Mouse (Mus musculus) hindbrain, embryonic 16.5 days (tissue): ENCODE measurements around the gene Itpa. TPM values are rescaled to one million over a fixed set of nuclear protein-coding genes. Genes with fewer than 3 reads are reported as not detected.
"Not testable (repeated sequence)": the region's sequence is repeated elsewhere in the genome, so short reads cannot be mapped to it uniquely, and the experiment has no call there.

Experiments used
- ATAC-seq: fragments of 200-750 bp; cut with Nextera tagmentation; 2 replicates; pipeline ENCODE4 v1.8.0; 2017; ENCODE audit warnings: moderate TSS enrichment, moderate library complexity
- H3K27ac ChIP-seq: fragments of 300-500 bp; sonication (generic); 2 replicates; pipeline ENCODE4 v1.5.1; 2014; ENCODE audit warnings: low read depth, mild to moderate bottlenecking, control low read depth, low read length, moderate library complexity
- H3K27me3 ChIP-seq: fragments of 300-500 bp; sonication (generic); replicated peaks from 2 replicates; pipeline ENCODE4 v1.6.1; 2014; ENCODE audit warnings: low read length; ENCODE audit not compliant: control insufficient read depth, insufficient read depth
- H3K36me3 ChIP-seq: fragments of 300-500 bp; sonication (generic); 2 replicates; pipeline ENCODE4 v1.6.1; 2014; ENCODE audit warnings: mild to moderate bottlenecking, low read length, moderate library complexity, mixed read lengths; ENCODE audit not compliant: control insufficient read depth, insufficient read depth
- H3K4me1 ChIP-seq: fragments of 300-500 bp; sonication (generic); 2 replicates; pipeline ENCODE4 v1.6.1; 2014; ENCODE audit warnings: low read depth, low read length; ENCODE audit not compliant: control insufficient read depth, insufficient read depth
- H3K4me2 ChIP-seq: fragments of 300-500 bp; sonication (generic); 2 replicates; pipeline ENCODE4 v1.6.1; 2014; ENCODE audit warnings: mild to moderate bottlenecking, low read length, control low read depth, moderate library complexity
- H3K4me3 ChIP-seq: fragments of 300-500 bp; sonication (generic); 2 replicates; pipeline ENCODE4 v1.5.1; 2014; ENCODE audit warnings: mild to moderate bottlenecking, low read length, control low read depth, moderate library complexity
- H3K9ac ChIP-seq: fragments of 300-500 bp; sonication (generic); 2 replicates; pipeline ENCODE4 v1.6.1; 2014; ENCODE audit warnings: low read depth, mild to moderate bottlenecking, control low read depth, low read length, moderate library complexity
- H3K9me3 ChIP-seq: fragments of 300-500 bp; sonication (generic); 2 replicates; pipeline ENCODE4 v1.6.1; 2014; ENCODE audit warnings: mild to moderate bottlenecking, low read length, moderate library complexity; ENCODE audit not compliant: control insufficient read depth
- WGBS: fragments of 180-500 bp; shearing (Covaris S2); extraction: QIAGEN DNeasy Blood & Tissue Kit; methylation state at CpG from one replicate; pipeline ENCODE4 v1.1.7; 2014; 5-methylcytosine and 5-hydroxymethylcytosine counted together
- polyA plus RNA-seq: library from polyadenylated mRNA; unstranded; fragments of >200 nt; fragmentation: Nextera tagmentation; extraction: Ambion mirVana; gene quantifications from 2 replicates; pipeline ENCODE4 v1.2.1, GENCODE M21; 2015

Gene Itpa
- polyA plus RNA-seq, 1 experiment from 2014 or later: 128 TPM

GRCm38 (mm10) chr2:130649028-130649427 lies 18.4 kb upstream of the Itpa start:
- H3K4me1 ChIP-seq, H3K27ac ChIP-seq, ATAC-seq, H3K9me3 ChIP-seq, H3K27me3 ChIP-seq, H3K4me2 ChIP-seq, H3K4me3 ChIP-seq, H3K36me3 ChIP-seq, H3K9ac ChIP-seq: not testable (repeated sequence)
- 83% methylated on average over 6 of the region's 6 CpGs for WGBS

- Histone ChIP-seq H3K4me1 (no peaks in the 10 kb centered on the region), H3K4me2 (no peak overlapping the region), H3K27me3 (no peaks in the 10 kb centered on the region), H3K9me3 (no peaks in the 10 kb centered on the region), H3K27ac (no peak overlapping the region), H3K36me3 (peaks cover 29% of the 10 kb centered on the region), H3K9ac (no peak overlapping the region), H3K4me3 (no peak overlapping the region)
- WGBS: 94% methylated on average over 2 of the region's 2 CpGs
- ATAC-seq: no peak
These were observed 14.1 kb upstream of the Itpa start for GRCm38 (mm10) chr2:130653303-130653702.

- Histone ChIP-seq H3K9me3 (no peaks in the 10 kb centered on the region), H3K4me1 (no peaks in the 10 kb centered on the region), H3K36me3 (peaks cover 33% of the 10 kb centered on the region), H3K4me2 (no peak overlapping the region), H3K9ac (no peak overlapping the region), H3K4me3 (no peak overlapping the region), H3K27ac (no peak overlapping the region), H3K27me3 (no peaks in the 10 kb centered on the region)
- WGBS: 96% methylated on average over 1 of the region's 1 CpGs
- ATAC-seq: no peak
These were observed 13.7 kb upstream of the Itpa start for GRCm38 (mm10) chr2:130653760-130654159.

- WGBS: 95% methylated on average over 6 of the region's 6 CpGs
- ATAC-seq: no peak
- H3K36me3 ChIP-seq: peaks cover 41% of the 10 kb centered on the region
These were observed 11.6 kb upstream of the Itpa start for GRCm38 (mm10) chr2:130655660-130656339.

GRCm38 (mm10) chr2:130656536-130656935 lies 10.9 kb upstream of the Itpa start:
- Histone ChIP-seq H3K36me3 (peaks cover 46% of the 10 kb centered on the region), H3K27me3 (no peaks in the 10 kb centered on the region), H3K4me2 (no peak overlapping the region), H3K4me1 (no peaks in the 10 kb centered on the region), H3K4me3 (no peak overlapping the region), H3K27ac (no peak overlapping the region), H3K9me3 (no peaks in the 10 kb centered on the region), H3K9ac (no peak overlapping the region)
- ATAC-seq: no peak
- WGBS: 92% methylated on average over 9 of the region's 9 CpGs

More at GRCm38 (mm10) chr2:130655660-130656339, 11.6 kb upstream of the Itpa start:
- H3K9me3 ChIP-seq: no peaks in the 10 kb centered on the region
- no peak overlapping the region for H3K4me2 ChIP-seq
- no peaks in the 10 kb centered on the region for H3K27me3 ChIP-seq
- H3K4me3 ChIP-seq: no peak overlapping the region
- no peak overlapping the region for H3K9ac ChIP-seq
- no peak overlapping the region for H3K27ac ChIP-seq
- H3K4me1 ChIP-seq: no peaks in the 10 kb centered on the region

GRCm38 (mm10) chr2:130657541-130657940 lies 9.9 kb upstream of the Itpa start:
- peaks cover 43% of the 10 kb centered on the region for H3K36me3 ChIP-seq
- WGBS: 89% methylated on average over 6 of the region's 6 CpGs
- ATAC-seq: no peak
- no peak overlapping the region for H3K27ac ChIP-seq
- H3K4me2 ChIP-seq: no peak overlapping the region
- H3K9me3 ChIP-seq: no peaks in the 10 kb centered on the region
- H3K4me1 ChIP-seq: peaks cover 2% of the 10 kb centered on the region; the same call in 1 of the 2 replicates
- no peak overlapping the region for H3K4me3 ChIP-seq
- no peaks in the 10 kb centered on the region for H3K27me3 ChIP-seq
- no peak overlapping the region for H3K9ac ChIP-seq

- Histone ChIP-seq H3K4me3 (no peak overlapping the region), H3K9ac (no peak overlapping the region), H3K4me1 (peaks cover 11% of the 10 kb centered on the region), H3K9me3 (no peaks in the 10 kb centered on the region), H3K27me3 (no peaks in the 10 kb centered on the region), H3K27ac (no peak overlapping the region), H3K36me3 (peaks cover 43% of the 10 kb centered on the region), H3K4me2 (no peak overlapping the region)
- ATAC-seq: no peak
- 96% methylated on average over 10 of the region's 10 CpGs for WGBS
These were observed 8.9 kb upstream of the Itpa start for GRCm38 (mm10) chr2:130658530-130658929.

GRCm38 (mm10) chr2:130663342-130663741 lies 4.1 kb upstream of the Itpa start:
- Histone ChIP-seq H3K27ac (no peak overlapping the region; the same call in 1 of the 2 replicates), H3K27me3 (no peaks in the 10 kb centered on the region)

GRCm38 (mm10) chr2:130664102-130664701 lies 3.2 kb upstream of the Itpa start, which contains the start of gene Ddrgk1:
Gene Ddrgk1 (minus strand): TSS chr2:130664659.
- ATAC-seq: peak; percentile 98
- H3K27ac ChIP-seq: peak within 1 kb of the TSS; percentile 100
- H3K4me2 ChIP-seq: peak within 1 kb of the TSS; percentile 75
- no peaks in the 10 kb centered on the region for H3K9me3 ChIP-seq
- H3K27me3 ChIP-seq: no peaks in the 10 kb centered on the region
- peak within 1 kb of the TSS; percentile 66 for H3K4me3 ChIP-seq
- peaks cover 29% of the 10 kb centered on the region for H3K4me1 ChIP-seq
- peak within 1 kb of the TSS; percentile 94 for H3K9ac ChIP-seq
- H3K36me3 ChIP-seq: peaks cover 9% of the 10 kb centered on the region
- WGBS: under 1% methylated on average over 39 of the region's 40 CpGs

More at GRCm38 (mm10) chr2:130663342-130663741, 4.1 kb upstream of the Itpa start:
- H3K4me1 ChIP-seq: peaks cover 23% of the 10 kb centered on the region
- no peak for ATAC-seq
- H3K36me3 ChIP-seq: peaks cover 16% of the 10 kb centered on the region
- peak overlapping the region; percentile 94 for H3K9ac ChIP-seq
- no peaks in the 10 kb centered on the region for H3K9me3 ChIP-seq
- 88% methylated on average over 11 of the region's 11 CpGs for WGBS
- H3K4me2 ChIP-seq: peak overlapping the region; percentile 75
- H3K4me3 ChIP-seq: peak overlapping the region; percentile 66
